Comparison of ENCODE assay signal across 14 mouse cellular contexts in the genomic region with DNA sequence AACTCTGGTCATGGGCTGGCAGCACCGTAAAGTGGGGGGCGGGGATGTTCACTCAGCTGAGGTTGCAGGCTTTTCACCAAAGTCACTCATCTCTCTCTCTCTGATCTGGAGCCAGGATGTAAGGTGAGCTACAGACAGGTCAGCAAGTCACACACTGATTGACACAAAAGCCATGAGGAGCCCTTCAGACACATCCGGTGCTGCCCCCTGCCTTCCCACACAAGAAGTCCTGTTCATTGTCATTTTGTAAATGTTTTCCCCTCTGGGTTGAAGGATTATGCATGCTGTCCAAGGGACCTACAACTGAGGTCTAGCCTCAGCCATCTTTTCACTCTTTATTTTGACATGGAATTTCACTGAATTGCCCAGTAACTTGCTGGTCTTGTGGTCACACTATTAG. TPM values are rescaled to one million over a fixed set of nuclear protein-coding genes. Genes with fewer than 3 reads are reported as not detected.
DNase-seq lines count a peak whose midpoint lies in the region; ATAC-seq and TF ChIP-seq lines count a peak whose summit lies in the region.
"Had no signal": no experiment of that assay in that cellular context is flagged by ENCODE, and none has a peak within 500 bp of the region (broad histone marks: within the 10 kb centered on the region; RNA-seq: fewer than 3 reads in every experiment).

No protein-coding gene starts in this region.

- 48% methylated on average over 3 of the region's 3 CpGs for WGBS in hindbrain, postnatal 0 days
- WGBS in hindbrain, embryonic 16.5 days = 51% methylated on average over 3 of the region's 3 CpGs
- 51% methylated on average over 3 of the region's 3 CpGs for WGBS in liver, embryonic 14.5 days (ENCODE audit: insufficient replicate concordance)
- WGBS in liver, embryonic 11.5 days = 58% methylated on average over 3 of the region's 3 CpGs
- WGBS in embryonic facial prominence, embryonic 10.5 days = 39% methylated on average over 3 of the region's 3 CpGs

- H3K4me3 ChIP-seq in hindbrain, postnatal 0 days (ENCODE audit: low read length) = no peak overlapping the region
- no peak overlapping the region for H3K4me3 ChIP-seq in hindbrain, embryonic 16.5 days (ENCODE audit: low read length)
- H3K4me3 ChIP-seq in liver, embryonic 14.5 days (ENCODE audit: insufficient read depth in 1 of 2, low read depth in 2 of 2, low read length in 2 of 2) = no peak overlapping the region
- no peak overlapping the region for H3K4me3 ChIP-seq in liver, embryonic 11.5 days (ENCODE audit: low read depth, low read length)
- H3K4me3 ChIP-seq in embryonic facial prominence, embryonic 10.5 days = no peak overlapping the region
- H3K4me3 ChIP-seq: forebrain, embryonic 13.5 days; heart, embryonic 15.5 days; lung, embryonic 15.5 days had no signal

- H3K27me3 ChIP-seq in hindbrain, postnatal 0 days (ENCODE audit: insufficient read depth, low read length) = no peaks in the 10 kb centered on the region
- H3K27me3 ChIP-seq in hindbrain, embryonic 16.5 days (replicated peaks; ENCODE audit: control insufficient read depth, insufficient read depth, low read length) = no peaks in the 10 kb centered on the region
- no peaks in the 10 kb centered on the region for H3K27me3 ChIP-seq in liver, embryonic 14.5 days (ENCODE audit: control insufficient read depth, insufficient read depth, low read length)
- no peaks in the 10 kb centered on the region for H3K27me3 ChIP-seq in liver, embryonic 11.5 days (replicated peaks; ENCODE audit: control insufficient read depth, insufficient read depth, low read length)
- no peaks in the 10 kb centered on the region for H3K27me3 ChIP-seq in embryonic facial prominence, embryonic 10.5 days (replicated peaks; ENCODE audit: low read depth, poor library complexity, severe bottlenecking)
- H3K27me3 ChIP-seq: forebrain, embryonic 13.5 days; heart, embryonic 15.5 days; lung, embryonic 15.5 days had no signal

- no peak overlapping the region for H3K9ac ChIP-seq in hindbrain, postnatal 0 days (replicated peaks; ENCODE audit: low read length)
- H3K9ac ChIP-seq in hindbrain, embryonic 16.5 days (ENCODE audit: low read depth, low read length) = no peak overlapping the region
- H3K9ac ChIP-seq in liver, embryonic 14.5 days (replicated peaks) = no peak overlapping the region
- no peak overlapping the region for H3K9ac ChIP-seq in liver, embryonic 11.5 days (ENCODE audit: low read depth, low read length)
- H3K9ac ChIP-seq: forebrain, embryonic 13.5 days; heart, embryonic 15.5 days; lung, embryonic 15.5 days had no signal

- no peak for DNase-seq in hindbrain, postnatal 0 days (ENCODE audit: low spot score)
- no peak for DNase-seq in liver, embryonic 14.5 days (ENCODE audit: low read depth in 3 of 3, low spot score in 3 of 3)
- no peak for DNase-seq in liver, embryonic 11.5 days (ENCODE audit: low spot score)
- peak; percentile 31 for DNase-seq in R1 (ENCODE audit: low read depth, low spot score)
- DNase-seq in embryonic facial prominence, embryonic 10.5 days (ENCODE audit: low spot score) = peak; percentile 41
- no peak for DNase-seq in ovary, adult 18-20 months (ENCODE audit: low spot score)
- DNase-seq: cerebellum, adult 8-10 months; gastrocnemius, postnatal 25 days; layer of hippocampus, adult 9-11 months; thymus, postnatal 25 days had no signal

- H3K27ac ChIP-seq in hindbrain, postnatal 0 days = no peak overlapping the region
- no peak overlapping the region for H3K27ac ChIP-seq in hindbrain, embryonic 16.5 days (ENCODE audit: low read depth, low read length)
- H3K27ac ChIP-seq in liver, embryonic 14.5 days = no peak overlapping the region
- no peak overlapping the region for H3K27ac ChIP-seq in liver, embryonic 11.5 days (ENCODE audit: low read depth, low read length)
- H3K27ac ChIP-seq in embryonic facial prominence, embryonic 10.5 days (replicated peaks) = no peak overlapping the region
- H3K27ac ChIP-seq: forebrain, embryonic 13.5 days; heart, embryonic 15.5 days; lung, embryonic 15.5 days had no signal

- H3K4me1 ChIP-seq in hindbrain, postnatal 0 days (ENCODE audit: insufficient read depth, low read length) = 0 out of 2 replicates have a peak, but pooled peaks cover 4% of the 10 kb centered on the region
- no peaks in the 10 kb centered on the region; the same call in 1 of the 2 replicates for H3K4me1 ChIP-seq in hindbrain, embryonic 16.5 days (ENCODE audit: control insufficient read depth, insufficient read depth, low read depth, low read length)
- H3K4me1 ChIP-seq in liver, embryonic 14.5 days (replicated peaks; ENCODE audit: control insufficient read depth in 2 of 2, insufficient read depth in 2 of 2, low read length in 1 of 2) = no peaks in the 10 kb centered on the region
- H3K4me1 ChIP-seq in liver, embryonic 11.5 days (replicated peaks; ENCODE audit: control insufficient read depth, insufficient read depth, low read length) = peaks cover 4% of the 10 kb centered on the region; the same call in 1 of the 2 replicates
- H3K4me1 ChIP-seq in embryonic facial prominence, embryonic 10.5 days = peaks cover 23% of the 10 kb centered on the region

- ATAC-seq in hindbrain, postnatal 0 days = no peak
- ATAC-seq in hindbrain, embryonic 16.5 days = no peak
- ATAC-seq in liver, embryonic 14.5 days (ENCODE audit: insufficient read depth) = no peak
- no peak for ATAC-seq in liver, embryonic 11.5 days (replicated peaks; ENCODE audit: low FRiP score)
- ATAC-seq: forebrain, embryonic 13.5 days had no signal

- H3K36me3 ChIP-seq in hindbrain, postnatal 0 days (ENCODE audit: insufficient read depth, low read length) = no peaks in the 10 kb centered on the region
- H3K36me3 ChIP-seq in hindbrain, embryonic 16.5 days (ENCODE audit: control insufficient read depth, insufficient read depth, low read length) = no peaks in the 10 kb centered on the region
- no peaks in the 10 kb centered on the region for H3K36me3 ChIP-seq in liver, embryonic 14.5 days (replicated peaks; ENCODE audit: control insufficient read depth, insufficient read depth, low read depth)
- no peaks in the 10 kb centered on the region for H3K36me3 ChIP-seq in liver, embryonic 11.5 days (ENCODE audit: control insufficient read depth, insufficient read depth, low read length)
- H3K36me3 ChIP-seq in embryonic facial prominence, embryonic 10.5 days (replicated peaks) = peaks cover 6% of the 10 kb centered on the region; the same call in 1 of the 2 replicates
- H3K36me3 ChIP-seq: heart, embryonic 15.5 days; lung, embryonic 15.5 days had no signal

- H3K9me3 ChIP-seq in hindbrain, postnatal 0 days (ENCODE audit: low read length) = no peaks in the 10 kb centered on the region
- no peaks in the 10 kb centered on the region for H3K9me3 ChIP-seq in hindbrain, embryonic 16.5 days (ENCODE audit: control insufficient read depth, low read length)
- H3K9me3 ChIP-seq in liver, embryonic 14.5 days (ENCODE audit: control insufficient read depth, low read length) = no peaks in the 10 kb centered on the region
- no peaks in the 10 kb centered on the region for H3K9me3 ChIP-seq in liver, embryonic 11.5 days (ENCODE audit: control insufficient read depth, low read length)
- H3K9me3 ChIP-seq in embryonic facial prominence, embryonic 10.5 days = no peaks in the 10 kb centered on the region
- H3K9me3 ChIP-seq: forebrain, embryonic 13.5 days; heart, embryonic 15.5 days; lung, embryonic 15.5 days had no signal

- TF ChIP-seq EP300 in liver, embryonic 14.5 days (IDR thresholded peaks at IDR 0.05; ENCODE audit: low read depth) = no peak

- H3K4me2 ChIP-seq in hindbrain, postnatal 0 days (ENCODE audit: low read depth, low read length) = no peak overlapping the region
- no peak overlapping the region for H3K4me2 ChIP-seq in hindbrain, embryonic 16.5 days (ENCODE audit: low read length)
- no peak overlapping the region for H3K4me2 ChIP-seq in liver, embryonic 14.5 days (ENCODE audit: low read depth)
- H3K4me2 ChIP-seq in liver, embryonic 11.5 days = no peak overlapping the region
- H3K4me2 ChIP-seq: forebrain, embryonic 13.5 days; heart, embryonic 15.5 days; lung, embryonic 15.5 days had no signal

- peak; percentile 61 for TF ChIP-seq CTCF in hindbrain, postnatal 0 days (IDR thresholded peaks at IDR 0.05; ENCODE audit: low read depth)
- TF ChIP-seq CTCF in liver, embryonic 14.5 days (IDR thresholded peaks at IDR 0.05; ENCODE audit: low read depth) = peak; percentile 37

RNA-seq across cellular contexts. Expression of gene Hspa8, which starts 49.0 kb away (rescaled TPM):
- total RNA-seq in hindbrain, postnatal 0 days (2014; rRNA removed) = 3,796 and 3,887 TPM in 2 replicates
- polyA plus RNA-seq in hindbrain, postnatal 0 days (2015; fragmentation: Nextera tagmentation; extraction: Ambion mirVana) = 2,316 and 2,371 TPM in 2 replicates
- polyA plus RNA-seq in hindbrain, embryonic 16.5 days (2015; fragmentation: Nextera tagmentation; extraction: Ambion mirVana) = 3,309 and 3,384 TPM in 2 replicates
- 1,333 and 1,529 TPM in 2 replicates for polyA plus RNA-seq in liver, embryonic 14.5 days (2012; rRNA removed)
- polyA plus RNA-seq in liver, embryonic 14.5 days (2014; fragmentation: Nextera tagmentation; extraction: Ambion mirVana) = 1,148 and 1,204 TPM in 2 replicates
- polyA plus RNA-seq in liver, embryonic 11.5 days (2014; fragmentation: Nextera tagmentation; extraction: Ambion mirVana) = 3,603 and 3,888 TPM in 2 replicates
- polyA plus RNA-seq in embryonic facial prominence, embryonic 10.5 days (2016; fragmentation: Nextera tagmentation; extraction: Ambion mirVana) = 3,691 and 4,038 TPM in 2 replicates

Comparison
In these comparisons a context has a peak if more than half of its experiments do, and no peak if none do; other contexts are left out.
1. DNase-seq: peak in R1 (single experiment) and embryonic facial prominence, embryonic 10.5 days (single experiment); none in hindbrain, postnatal 0 days (single experiment), liver, embryonic 14.5 days (0 of 3), liver, embryonic 11.5 days (single experiment) and ovary, adult 18-20 months (single experiment).